Mouse (Mus musculus) retina, postnatal 7 days (tissue): ENCODE data around the gene P2rx6.
A peak's percentile ranks its signal among the peaks of the same experiment; 100 is the strongest.
"Not testable (repeated sequence)": the region's sequence is repeated elsewhere in the genome, so short reads cannot be mapped to it uniquely, and the experiment has no call there.

Experiments
- DNase-seq: peaks from one replicate; pipeline ENCODE4 v3.0.0-alpha.2; 2012; ENCODE audit warnings: low read depth, low spot score

The P2rx6 gene

GRCm38 (mm10) chr16:17561128-17561750, 446 bp upstream of the P2rx6 start, which contains the start of gene Lrrc74b:
Gene Lrrc74b (minus strand): TSS chr16:17561247.
- DNase-seq, result no peak

- DNase-seq, result no peak
Measured at GRCm38 (mm10) chr16:17563580-17563979, 1.9 kb downstream of the P2rx6 start.

GRCm38 (mm10) chr16:17564221-17564620, 2.5 kb downstream of the P2rx6 start:
- no peak for DNase-seq

GRCm38 (mm10) chr16:17564771-17565170, 3.1 kb downstream of the P2rx6 start:
- DNase-seq, result no peak

- DNase-seq, result no peak
Measured at GRCm38 (mm10) chr16:17566186-17566585, 4.5 kb downstream of the P2rx6 start.

- DNase-seq, result peak; percentile 30
Measured at GRCm38 (mm10) chr16:17575870-17576824, 14.5 kb downstream of the P2rx6 start.

- DNase-seq, result no peak
Measured at GRCm38 (mm10) chr16:17576825-17577215, 15.1 kb downstream of the P2rx6 start.

- DNase-seq, result no peak
Measured at GRCm38 (mm10) chr16:17583064-17583463, 21.4 kb downstream of the P2rx6 start, which contains the start of gene Slc7a4. Gene Slc7a4 (minus strand): TSS chr16:17583214.

- no peak for DNase-seq
Measured at GRCm38 (mm10) chr16:17584555-17584954, 22.9 kb downstream of the P2rx6 start.

- no peak for DNase-seq
Measured at GRCm38 (mm10) chr16:17590731-17591130, 29.0 kb downstream of the P2rx6 start.

- DNase-seq, result no peak
Measured at GRCm38 (mm10) chr16:17600944-17601562, 39.4 kb downstream of the P2rx6 start.

GRCm38 (mm10) chr16:17604941-17605340, 43.3 kb downstream of the P2rx6 start:
- DNase-seq, result no peak

GRCm38 (mm10) chr16:17605684-17606083, 44.0 kb downstream of the P2rx6 start:
- DNase-seq, result no peak

GRCm38 (mm10) chr16:17611383-17611782, 49.7 kb downstream of the P2rx6 start:
- DNase-seq, result no peak

- not testable (repeated sequence) for DNase-seq
Measured at GRCm38 (mm10) chr16:17614740-17615139, 53.1 kb downstream of the P2rx6 start.

- no peak for DNase-seq
Measured at GRCm38 (mm10) chr16:17616212-17616611, 54.5 kb downstream of the P2rx6 start.

- DNase-seq, result no peak
Measured at GRCm38 (mm10) chr16:17617922-17618565, 56.4 kb downstream of the P2rx6 start.

- DNase-seq, result peak; percentile 85
Measured at GRCm38 (mm10) chr16:17619198-17620105, 57.8 kb downstream of the P2rx6 start, which contains the start of gene Smpd4. Gene Smpd4 (plus strand): TSS chr16:17619354.

- no peak for DNase-seq
Measured at GRCm38 (mm10) chr16:17621936-17622335, 60.3 kb downstream of the P2rx6 start.

- DNase-seq, result no peak
Measured at GRCm38 (mm10) chr16:17625488-17626268, 64.0 kb downstream of the P2rx6 start.
